Mouse (Mus musculus) heart, adult 8-10 months (tissue): Measurements from ENCODE around the gene Akap9. TPM values are rescaled to one million over a fixed set of nuclear protein-coding genes. Genes with fewer than 3 reads are reported as not detected.

Experiments used
- total RNA-seq, 4 experiments: library from RNA; stranded (reverse); gene quantifications; 2 replicates each; pipeline ENCODE4 v1.2.4; 2022

Akap9 gene
- total RNA-seq, 4 experiments from 2014 or later, result 40.7 to 52.6 (median 49.2) TPM

Other genes with a start within 250 kb of the Akap9 start
- gene Ankib1, start 125.1 kb upstream of the Akap9 start, total RNA-seq, result 10 to 100 TPM; 19.1 to 25.8 (median 23.2) TPM
- gene Krit1, start 124.9 kb upstream of the Akap9 start, total RNA-seq, result 10 to 100 TPM; 27.5 to 32.2 (median 31.1) TPM
- gene Lrrd1, start 82.9 kb upstream of the Akap9 start, total RNA-seq, result under 1 TPM in 2 of 4 experiments, not detected in 2; 0.12 to 0.19 TPM
- 1 to 10 TPM; 3.1 to 3.6 (median 3.2) TPM for gene Mterf1a, start 34.1 kb upstream of the Akap9 start, total RNA-seq
- gene Cyp51, start 176.7 kb downstream of the Akap9 start, total RNA-seq, result 10 to 100 TPM in 1 of 4 experiments, 1 to 10 TPM in 3; 7.1 to 11.2 (median 7.6) TPM